Mouse (Mus musculus) frontal cortex, postnatal 25 days (tissue): Measurements from ENCODE around the gene Cdc7.
A peak's percentile ranks its signal among the peaks of the same experiment; 100 is the strongest.

Experiments used
- DNase-seq, 2 experiments: peaks; one replicate each; pipeline ENCODE4 v3.0.0; 2022; ENCODE audit warnings: low spot score in 2 of 2

Gene Cdc7

DNA sequence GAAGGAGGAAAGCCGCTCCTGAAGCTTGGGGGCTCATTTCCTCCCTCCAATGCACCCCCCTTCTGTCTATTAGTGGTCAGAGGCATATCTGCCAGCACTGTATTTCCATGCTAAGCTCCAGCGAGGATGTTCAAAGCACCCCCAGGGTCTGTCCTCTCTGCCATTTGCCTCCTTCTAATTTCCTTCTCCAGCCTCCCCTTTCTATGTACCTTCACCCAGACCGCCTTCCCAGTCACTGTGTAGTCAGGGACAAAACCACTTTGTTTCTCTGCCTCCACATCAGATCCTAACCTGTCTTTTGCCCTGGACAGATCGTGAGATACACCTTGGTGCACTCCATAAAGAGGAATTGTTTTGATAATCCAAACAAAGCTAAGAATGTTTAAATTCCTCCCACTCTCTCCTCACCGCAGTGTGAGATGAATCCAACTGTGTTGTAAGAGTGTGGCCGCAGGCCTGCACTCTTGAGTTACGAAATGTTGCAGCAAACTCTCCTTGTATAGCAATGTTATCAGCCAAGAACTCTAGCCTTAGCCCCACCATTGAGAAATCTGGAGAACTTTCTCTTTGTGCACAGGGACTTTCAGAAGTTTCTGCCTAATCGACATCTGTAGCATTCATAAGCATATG, 27.3 kb downstream of the Cdc7 start:
- no peak for DNase-seq

DNA sequence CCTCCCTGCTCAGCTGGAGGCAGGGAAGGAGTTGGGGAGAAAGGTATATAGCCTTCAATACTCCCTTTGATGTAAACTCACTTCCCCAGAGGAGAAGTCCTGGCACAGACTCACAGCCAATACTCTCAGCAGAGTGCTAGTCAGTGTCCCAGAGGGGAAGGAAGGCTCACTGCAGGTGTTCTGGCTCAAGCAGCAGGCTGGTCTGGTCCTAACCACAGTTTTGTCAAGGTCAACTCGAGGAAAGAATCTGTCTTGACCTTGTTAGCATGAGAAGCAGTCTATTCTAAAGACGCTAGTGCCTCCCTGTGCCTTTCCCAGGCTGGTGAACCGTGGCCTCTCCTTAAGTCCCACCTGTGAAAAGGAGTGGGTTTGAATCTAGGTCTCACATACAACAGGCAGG, 30.6 kb downstream of the Cdc7 start:
- no peak for DNase-seq

DNA sequence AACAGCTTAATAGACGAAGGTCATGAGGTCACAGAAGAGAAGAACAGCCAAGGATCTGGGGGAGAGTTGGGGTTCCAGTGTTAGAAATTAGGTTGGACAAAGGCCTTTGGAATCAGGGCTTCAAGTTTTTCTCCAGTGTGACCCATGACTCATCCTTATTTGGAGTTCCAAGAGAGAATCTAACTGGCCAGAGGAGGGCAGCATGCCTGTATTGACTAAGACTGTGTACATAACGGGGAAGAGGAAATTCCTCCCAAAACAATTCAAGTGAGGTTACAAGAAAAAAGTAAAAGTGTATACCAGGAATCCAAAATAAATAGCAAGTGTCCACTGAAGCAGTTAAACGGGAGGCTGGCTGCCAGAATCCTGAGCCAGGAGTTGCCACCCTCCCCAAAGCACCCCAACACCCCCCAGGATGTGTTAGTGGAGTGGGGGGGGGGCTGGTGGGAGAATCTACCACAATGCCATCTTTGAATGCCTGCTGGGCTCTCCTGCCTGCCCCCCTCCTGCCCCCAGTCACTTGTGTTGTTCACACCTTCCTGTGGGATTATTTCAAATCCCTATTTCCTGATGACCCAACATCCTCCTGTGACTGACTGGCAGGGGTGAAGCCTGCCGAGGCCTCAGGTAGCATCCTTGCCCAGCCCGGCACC, 31.9 kb downstream of the Cdc7 start:
- DNase-seq = peak; percentile 19 to 32

DNA sequence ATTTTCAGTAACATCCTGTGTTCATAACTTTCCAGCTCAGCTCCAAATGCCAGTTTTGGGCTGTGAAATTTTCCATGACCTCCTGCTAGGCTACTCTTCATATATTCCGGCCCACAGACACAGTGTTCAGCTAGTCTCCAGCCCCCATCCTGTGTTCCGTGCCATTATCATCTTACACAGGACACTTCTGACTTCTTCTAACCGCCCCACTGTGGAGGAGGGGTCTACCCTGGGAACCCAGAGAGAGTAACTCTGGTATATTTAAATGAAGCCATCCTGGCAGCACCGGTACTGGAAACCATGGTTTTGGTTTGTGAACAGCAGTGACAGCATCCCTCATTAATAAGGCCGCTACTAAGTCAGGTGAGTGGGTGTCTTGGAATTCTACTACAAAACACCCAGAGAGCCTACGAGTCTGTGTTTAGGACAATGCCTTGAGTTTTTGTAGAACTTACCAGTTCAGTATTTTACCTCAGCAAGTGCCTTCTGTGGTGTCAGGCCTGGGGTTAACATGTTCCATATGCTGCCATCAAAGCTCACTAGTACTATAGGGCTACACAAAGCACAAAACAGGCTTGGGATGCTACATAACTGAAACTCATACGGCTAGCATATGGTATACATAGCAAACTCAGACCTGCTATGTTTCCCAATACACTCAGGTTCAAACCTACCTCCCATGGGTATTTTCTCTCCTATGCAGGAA, 32.6 kb downstream of the Cdc7 start:
- DNase-seq = no peak

DNA sequence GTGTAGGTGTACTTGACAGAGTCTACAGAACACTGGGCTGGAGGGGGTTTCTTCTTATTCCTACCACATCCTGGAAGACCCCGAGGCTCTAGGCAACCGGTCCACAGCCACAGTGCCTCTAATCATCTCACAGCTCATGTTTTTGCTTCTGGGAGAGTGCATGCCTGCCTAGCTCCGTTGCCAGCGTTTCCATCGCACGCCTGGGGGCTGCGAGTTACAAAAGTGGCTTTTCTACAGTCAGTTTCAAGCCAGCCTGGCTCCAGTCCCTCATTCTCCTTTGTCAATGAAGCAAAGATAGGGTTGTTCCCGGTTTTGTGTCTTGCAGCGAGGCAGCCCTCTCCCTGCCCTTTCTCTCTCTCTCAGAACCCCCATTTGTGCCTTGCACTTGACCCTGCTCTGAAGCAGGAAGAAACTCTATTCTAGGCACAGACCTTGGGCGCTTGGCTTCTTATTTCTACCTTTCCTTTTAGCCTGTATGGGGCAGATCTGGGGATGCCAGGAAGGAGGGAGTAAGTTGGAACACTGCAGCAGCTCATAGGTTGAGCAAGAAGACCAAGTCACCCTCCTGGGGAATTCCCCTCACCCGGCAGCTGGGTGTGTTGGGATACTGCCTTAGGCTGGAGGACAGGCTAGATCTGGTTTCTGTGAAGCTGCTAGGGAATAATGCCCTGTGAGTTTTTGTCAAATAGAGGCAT, 37.4 kb downstream of the Cdc7 start:
- no peak for DNase-seq

DNA sequence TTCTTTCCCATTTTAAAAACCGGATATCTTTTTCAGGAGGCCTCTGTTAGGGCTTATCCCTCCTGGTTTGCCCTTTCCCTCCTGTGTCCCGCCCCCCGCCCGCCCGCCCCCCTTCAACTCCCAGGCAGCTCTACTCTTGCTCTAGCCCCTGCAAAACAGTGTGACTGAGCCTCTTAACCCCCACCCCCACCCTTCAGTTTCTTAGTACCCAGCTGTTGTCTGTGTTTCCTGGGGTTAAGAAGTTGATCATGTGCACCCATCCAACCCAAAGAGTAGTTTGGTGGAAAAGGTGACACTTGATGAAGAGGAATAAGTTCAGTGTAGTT, 37.9 kb downstream of the Cdc7 start:
- DNase-seq = no peak

DNA sequence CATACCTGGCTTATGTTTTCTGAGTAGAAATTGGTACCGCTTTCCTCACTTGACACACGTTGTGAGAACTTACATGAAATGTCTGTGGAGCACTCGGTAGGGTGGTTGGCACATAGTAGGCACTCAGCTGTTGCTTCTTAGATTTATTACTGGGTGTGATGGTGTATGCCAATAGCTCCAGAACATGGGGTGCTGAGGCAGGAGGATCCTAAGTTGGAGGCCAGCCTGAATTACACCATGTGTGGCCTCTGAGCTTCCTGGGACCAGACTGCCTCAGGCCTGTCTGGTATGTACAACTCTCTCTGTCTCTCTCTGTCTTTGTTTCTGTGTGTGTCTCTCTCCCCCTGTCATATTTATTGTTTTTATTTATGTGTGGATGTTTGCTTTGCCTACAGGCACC, 45.6 kb downstream of the Cdc7 start:
- no peak for DNase-seq

DNA sequence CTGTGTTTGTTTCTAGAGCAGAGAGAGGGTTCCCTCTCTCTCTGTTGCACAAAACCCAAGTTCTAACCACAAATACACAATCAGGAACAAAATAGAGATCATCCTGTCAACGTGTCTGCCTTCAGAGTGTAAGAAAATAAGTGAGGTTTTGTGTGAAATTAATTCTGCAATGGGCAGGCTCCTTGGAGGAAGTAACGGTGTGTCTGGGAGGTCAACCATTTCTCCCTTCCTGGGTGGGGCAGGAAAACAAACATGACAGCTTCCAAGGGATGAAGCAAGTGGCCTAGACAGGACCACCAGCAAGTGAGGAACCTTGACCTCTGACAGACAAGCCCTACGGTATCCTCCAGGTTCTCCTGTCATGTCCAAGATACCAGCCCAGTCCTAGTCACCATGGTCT, 46.2 kb downstream of the Cdc7 start:
- DNase-seq = no peak

DNA sequence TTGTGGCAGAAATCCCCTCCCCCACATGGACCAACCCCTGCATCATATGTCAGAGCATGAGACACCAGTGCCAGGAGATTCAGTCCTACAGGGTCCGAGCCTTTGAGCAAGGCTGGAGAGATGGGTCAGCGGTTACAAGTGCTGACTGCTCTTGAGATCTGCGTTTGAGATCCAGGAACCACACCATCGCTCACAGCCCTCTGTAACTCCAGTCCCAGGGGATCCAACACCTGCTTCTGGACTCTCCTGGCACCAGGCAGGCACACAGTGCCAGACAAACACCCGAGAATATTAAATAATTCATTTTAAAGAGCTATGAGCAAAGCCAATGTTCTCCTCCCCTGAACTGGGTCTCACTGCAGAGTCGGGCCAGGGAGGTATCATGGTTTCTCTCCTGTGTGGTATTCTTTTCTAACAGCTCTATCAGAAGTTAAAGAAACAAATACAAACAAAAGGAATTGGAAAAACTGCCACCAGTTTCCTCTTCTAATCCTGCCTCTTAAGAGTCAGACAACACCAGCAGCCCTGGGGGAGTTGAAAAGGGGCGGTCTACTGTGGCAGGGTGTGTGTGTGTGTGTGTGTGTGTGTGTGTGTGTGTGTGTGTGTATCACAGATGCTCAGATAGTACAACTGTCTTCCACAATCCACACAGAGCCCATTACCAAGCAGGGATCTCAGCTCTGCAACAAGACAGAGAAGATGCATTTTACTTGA, 47.4 kb downstream of the Cdc7 start:
- no peak for DNase-seq

DNA sequence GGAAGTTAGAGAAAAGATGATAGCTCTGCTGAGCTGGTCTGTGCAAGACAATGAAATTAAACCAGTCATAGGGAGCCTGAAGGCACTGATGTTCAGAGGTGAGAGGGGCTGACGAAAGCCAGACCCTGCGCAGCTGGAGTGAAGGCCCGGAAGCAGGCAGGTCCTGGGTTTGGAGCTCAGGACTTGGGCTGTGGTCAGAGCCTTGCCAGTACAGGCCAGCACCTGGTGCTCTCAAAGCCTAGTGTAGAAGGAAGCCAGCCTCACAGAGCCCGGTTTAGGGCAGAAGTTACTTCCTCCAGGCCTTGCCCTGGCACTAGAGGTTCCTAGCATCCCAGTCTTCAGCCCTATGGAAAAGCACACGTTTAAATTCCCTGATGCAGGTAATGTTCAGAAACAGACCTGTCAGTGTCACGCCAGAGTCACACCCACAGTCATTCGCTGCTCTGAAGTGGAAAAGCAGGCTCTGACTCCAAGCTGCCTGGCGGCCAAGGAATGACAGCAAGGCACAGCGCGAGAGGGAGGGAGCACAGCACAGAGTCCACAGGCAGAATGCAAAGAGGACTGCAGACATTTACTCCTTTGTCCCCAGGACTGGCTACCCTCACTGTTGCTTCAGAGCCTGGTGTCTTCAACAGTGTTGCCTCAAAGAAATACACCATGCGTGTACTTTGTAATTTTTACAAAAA, 48.1 kb downstream of the Cdc7 start:
- no peak for DNase-seq

DNA sequence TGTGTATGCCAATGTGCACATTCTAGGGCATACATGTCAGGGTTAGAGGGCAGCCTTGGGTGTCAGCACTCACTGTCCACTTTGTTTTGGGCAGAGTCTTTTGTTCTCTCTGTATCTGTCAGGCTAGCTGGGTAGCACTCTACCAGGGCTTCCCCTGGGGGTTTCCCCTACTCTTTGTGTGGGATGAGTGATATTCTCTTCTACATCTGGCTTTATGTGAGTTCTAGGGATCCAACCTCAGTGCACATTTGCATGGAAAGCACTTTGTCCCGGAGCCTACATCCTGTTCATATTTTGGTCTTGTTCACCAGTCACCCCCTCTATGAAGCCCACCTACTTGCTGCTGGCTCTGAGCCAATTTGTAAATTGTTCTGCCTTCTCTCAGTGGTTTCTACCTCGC, 49.3 kb downstream of the Cdc7 start:
- DNase-seq = no peak

DNA sequence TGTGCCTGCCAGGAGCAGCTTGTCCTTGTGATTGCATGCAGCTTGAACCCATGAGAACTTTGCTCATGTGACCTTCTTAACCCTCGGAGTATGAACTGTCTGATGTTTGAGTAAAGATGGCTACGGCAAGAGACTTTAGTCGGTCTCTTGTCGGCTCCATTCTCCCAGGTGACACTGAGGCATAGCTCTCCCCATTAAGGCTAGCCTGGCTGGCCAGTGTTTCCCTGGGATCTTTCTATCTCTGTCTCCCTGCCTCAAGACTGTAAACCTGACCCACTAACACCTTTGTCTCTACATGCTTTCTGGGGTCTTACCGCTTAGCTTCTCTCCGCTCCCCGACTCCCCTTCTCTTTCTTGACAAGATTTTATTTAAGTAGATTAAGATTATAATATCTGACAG, 50.0 kb downstream of the Cdc7 start:
- no peak for DNase-seq

DNA sequence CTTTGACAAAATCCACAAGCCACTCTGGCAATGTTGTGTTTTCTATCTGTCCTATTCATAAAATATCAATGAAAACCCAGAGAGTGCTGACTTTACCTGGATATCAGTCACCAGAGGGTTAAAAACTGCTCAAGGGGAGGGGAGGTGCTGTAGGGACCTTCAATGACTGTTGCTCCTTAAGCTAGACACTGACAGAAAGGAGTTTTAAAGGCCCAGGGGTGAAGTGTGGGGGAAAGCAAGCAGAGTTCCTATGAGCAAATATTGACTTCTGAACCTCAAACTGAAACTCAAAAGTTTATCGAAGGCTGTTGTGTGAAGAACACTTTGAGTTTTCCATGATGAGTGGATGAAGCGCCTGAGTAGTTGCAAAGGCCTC, 50.9 kb downstream of the Cdc7 start:
- DNase-seq = no peak

DNA sequence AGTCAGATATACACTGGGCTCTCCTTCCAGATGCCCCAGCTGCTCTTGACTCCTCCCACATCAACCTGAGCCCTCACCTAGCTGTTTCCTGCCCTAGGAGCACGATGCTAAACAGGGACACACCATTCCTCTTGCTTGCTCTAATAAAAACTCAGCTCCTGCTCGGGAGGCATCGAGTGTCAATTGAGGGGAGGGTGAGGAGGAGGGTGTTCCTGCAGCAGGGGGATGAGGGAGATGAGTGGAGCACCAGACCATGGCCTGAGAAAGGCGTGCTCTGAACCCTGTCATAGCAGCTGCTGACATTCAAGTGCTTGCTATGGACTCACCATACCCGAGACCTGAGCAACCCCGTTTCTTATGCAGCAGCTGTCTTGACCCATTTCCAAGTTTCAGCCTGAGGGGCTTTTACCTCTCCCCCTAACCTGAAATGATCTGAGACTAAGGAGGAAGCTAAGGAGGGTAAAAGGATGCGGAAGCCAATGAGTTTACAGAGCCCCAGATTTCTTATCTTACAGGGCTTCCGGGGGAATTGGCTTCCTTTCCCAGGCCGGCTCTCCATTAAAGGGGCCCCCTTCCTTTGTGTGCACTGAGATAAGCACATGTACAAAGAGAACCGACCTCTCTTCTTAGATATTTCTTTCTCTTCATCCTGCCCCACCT, 51.4 kb downstream of the Cdc7 start:
- no peak for DNase-seq

DNA sequence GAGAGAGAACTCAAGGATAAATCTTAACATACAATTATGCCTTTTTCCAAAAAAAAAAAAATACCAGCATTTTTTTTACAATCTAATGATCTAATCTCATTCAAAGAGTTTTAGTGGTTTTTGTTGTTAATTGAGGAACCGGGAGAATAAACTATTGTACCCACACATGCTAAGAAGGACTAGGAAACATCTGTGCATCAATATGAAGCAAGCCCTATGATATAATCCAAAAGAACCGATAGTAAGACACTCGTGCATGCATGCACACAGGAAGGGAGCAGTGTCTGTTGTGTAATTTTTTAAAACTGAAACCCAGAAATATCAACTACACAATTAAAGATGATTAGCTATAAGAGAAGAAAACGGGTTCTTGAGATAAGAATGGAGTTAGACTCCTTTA, 52.4 kb downstream of the Cdc7 start:
- DNase-seq = no peak

DNA sequence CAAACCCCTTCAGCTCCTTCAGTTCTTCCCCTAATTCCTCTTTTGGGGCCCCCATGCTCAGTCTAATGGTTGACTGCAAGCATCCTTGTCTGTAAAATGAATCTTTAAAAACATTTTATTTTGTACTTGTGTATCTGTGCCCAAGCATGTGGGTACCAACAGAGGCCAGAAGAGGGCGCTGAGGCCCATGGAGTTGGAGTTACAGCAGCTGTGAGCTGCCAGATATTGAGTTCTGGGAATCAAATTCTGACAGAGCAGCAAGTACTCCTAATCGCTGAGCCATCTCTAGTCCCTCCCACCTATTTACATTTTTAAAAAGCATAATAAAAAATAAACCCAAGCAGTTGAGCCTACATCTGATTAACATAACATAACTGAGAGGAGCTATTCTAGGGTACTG, 53.4 kb downstream of the Cdc7 start:
- DNase-seq = no peak

DNA sequence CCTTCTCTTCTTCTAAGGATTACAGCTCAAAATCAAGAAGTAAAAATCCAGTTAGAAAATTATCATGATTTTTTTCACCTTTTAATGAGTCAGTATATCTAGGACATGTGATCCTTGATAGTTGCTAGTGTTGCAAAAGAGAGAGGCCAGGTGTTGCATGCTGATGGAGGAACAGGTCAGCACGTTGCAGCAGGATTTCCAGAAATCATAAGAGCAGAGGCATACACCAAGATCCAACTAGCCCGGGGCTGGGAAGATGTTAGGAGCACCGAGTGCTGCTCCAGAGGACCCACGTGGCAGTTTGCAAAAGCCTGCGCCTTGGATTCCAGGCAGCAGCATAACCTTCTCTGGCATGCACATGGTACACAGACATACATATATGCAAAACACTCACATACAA, 54.9 kb downstream of the Cdc7 start:
- DNase-seq = no peak

DNA sequence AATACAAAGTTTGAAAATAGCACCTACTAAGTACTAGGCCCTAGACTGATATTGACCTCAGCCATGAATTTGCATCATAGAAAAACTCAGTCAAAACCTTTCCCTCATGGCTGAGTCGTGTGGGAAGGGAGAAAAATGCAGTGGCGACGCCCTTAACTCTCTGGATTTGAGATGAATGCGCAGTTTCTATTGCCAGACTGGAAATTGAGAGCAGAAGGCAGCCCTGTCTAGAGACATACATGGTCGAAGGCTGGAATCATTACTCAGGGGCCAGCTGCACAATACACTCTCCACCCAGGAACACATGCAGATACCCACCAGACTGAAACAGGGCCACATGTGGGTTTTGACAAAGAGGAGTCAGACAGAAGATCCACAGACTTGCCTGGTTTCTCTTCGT, 55.8 kb downstream of the Cdc7 start:
- no peak for DNase-seq

DNA sequence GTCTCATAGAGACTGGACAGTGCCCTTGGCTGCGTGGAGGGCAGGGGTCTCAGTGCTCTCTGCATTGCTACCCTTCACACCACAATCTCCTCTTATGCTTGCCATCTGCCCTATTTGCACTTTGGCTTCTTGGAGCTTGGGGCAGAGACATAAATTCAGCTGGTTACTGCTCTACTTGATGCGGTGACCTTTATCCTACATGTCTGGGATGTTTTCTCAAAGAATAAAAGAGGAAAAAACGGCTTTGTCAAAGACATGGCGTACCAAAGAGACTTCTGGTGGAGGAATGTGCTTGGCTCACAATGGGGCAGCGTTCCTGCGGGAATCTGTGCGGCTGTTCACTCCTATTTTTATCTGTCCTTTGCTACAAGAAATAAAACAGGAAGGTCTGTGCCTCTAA, 56.2 kb downstream of the Cdc7 start:
- no peak for DNase-seq

DNA sequence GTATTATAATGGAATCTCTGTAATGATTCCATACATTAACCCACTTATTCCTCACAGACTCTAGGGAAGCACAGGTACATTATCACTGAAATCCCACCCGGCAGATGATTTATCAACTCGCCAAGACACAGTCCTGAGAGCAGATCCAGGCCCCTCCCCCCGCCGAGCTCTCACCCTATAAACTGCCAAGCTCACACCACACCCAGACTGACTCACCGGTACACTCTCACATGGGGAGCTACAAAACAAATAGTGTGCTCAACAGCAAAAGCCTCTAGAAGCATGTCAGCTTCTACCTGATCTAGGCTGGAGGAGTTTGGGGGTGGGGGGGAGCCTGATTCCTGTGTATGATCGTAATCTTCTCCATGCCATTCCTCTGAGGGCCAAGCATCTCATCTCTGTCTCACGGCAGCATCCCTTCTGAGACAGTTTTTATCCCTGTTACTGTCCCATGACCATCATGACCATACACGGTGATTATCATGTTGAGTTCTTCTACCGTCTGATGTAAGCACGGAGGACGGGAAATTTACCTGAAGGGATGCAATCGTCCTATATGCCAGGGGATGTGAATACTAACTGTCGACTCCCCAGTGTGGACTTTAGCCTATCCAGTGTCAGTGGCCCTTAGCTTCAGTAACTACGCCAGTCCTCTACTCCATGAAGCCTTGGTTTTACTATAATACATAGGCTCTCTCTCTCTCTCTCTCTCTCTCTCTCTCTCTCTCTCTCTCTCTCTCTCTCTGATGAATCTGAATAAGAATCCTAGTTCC, 57.4 kb downstream of the Cdc7 start:
- no peak for DNase-seq

DNA sequence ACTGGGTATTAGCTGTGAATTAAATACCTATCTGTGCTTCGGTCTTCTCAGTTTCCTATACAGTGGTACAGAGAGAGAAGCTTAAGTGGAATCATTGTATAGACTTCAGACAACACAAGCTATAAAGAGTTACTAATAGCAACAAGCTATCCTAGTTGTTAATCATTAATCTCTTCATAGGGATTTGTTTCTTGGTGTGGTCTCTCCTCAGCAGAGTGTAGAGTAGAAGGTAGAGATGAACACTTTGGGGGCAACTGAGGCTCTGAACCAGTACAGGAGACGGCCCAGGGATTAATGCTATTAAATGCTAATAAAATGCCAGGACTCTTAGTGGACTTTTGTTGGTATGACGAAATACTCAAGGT, 57.9 kb downstream of the Cdc7 start:
- DNase-seq = no peak
